Mouse (Mus musculus) spleen, embryonic (tissue): ENCODE data around the gene Rsph3b.
"Not testable (repeated sequence)": the region's sequence is repeated elsewhere in the genome, so short reads cannot be mapped to it uniquely, and the experiment has no call there.

Experiments
- CTCF ChIA-PET: fragments of 350-600 bp; sonication (Branson Sonifier 250); formaldehyde crosslinking; loops from one replicate; lab custom pipeline; 2022; lab: Charles Lee

The Rsph3b gene

DNA sequence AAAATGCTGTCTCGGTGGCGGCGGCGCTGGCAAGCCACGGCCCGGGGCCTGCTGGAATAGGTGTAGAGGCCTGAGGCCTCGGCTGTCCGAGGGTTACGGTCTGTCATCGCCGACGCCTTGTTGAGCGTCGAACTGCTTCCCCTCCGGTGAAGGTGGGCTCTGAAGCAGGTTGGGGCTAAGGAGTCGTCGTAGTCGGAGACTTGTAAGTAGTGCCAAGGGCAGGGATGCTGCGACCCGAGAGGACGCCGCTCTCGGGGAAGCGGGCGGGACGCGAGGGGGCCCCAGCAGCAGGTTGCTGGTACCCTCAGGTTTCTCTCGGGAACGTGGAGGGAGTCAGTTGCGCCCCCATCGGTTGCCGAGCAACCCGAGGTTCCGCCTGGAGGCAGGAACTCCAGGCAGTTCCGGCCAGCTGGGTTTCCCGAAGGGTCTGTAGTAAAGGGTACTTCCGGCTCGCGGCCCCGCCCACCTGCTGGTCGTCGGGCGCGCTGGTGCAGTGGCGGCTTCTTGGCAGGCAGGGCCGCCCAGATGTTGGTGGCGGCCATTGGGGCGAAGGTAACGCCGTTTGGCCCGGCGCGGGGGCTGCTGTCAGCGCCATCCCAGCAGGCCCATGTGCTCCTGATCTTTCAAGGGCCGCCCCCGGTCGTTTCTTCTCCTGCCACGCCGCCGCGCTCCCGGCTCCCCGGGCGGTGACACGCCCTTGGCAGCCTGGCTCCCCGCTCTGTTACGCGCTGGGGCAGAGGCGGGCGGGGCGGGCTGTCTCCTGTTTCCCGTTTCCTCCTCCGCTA lies at the start of gene Rsph3b:
Gene Rsph3b (minus strand): TSS at position 699 of the 785 bp plus-strand sequence.
- CTCF ChIA-PET: not testable (repeated sequence)

DNA sequence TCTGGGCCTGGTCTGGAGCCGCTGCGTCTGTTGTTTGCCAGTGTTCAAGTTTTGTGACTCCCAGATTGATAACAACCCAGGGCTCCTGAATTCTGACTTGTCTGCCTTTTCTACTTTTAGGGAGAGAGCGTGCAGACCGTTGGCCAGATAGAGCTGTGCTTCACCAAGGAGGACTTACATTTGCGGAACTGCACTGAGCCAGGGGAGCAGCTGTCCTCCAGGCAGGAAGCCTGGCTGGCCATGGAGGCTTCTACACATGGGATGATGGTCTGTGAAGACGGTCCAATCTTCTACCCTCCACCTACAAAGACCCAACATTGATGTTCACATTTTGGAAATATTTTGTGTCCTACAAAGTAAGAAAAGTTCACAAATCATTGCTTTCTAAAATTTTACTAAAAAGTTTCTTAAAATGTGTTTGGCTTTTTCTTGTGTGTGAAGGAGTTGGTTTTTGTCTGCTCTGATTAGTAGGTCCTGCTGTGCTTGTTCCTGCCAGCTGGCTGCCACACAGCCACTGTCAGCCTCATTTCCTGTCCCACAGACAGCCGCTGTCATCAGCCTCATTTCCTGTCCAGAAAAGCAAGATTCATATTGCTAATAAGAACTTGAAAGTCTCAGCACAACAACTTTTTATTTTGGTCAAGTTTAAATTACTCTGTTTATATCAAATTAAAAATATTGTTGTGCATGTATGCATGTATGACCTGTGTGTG lies 49.5 kb upstream of the Rsph3b start:
- CTCF ChIA-PET: not testable (repeated sequence)

DNA sequence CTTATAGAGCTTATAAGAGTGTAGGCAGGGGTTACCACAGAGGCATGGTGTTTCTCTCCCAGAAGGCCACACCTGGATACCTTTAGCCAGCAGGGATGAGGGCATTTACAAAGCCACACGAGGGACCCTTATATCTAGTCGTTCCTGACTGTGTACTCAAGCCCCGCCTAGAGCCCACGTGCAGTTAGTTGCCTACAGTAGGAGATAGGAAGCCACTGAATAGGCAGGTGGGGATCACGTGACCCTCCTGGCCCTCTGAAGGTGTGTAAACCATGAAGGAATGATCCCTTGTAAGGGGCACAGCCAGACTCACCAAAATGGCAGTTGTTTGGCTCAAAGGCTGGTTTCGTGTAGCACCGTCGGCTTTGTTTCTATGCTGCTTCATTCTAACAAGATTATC lies 48.3 kb upstream of the Rsph3b start:
- CTCF ChIA-PET: not testable (repeated sequence)

DNA sequence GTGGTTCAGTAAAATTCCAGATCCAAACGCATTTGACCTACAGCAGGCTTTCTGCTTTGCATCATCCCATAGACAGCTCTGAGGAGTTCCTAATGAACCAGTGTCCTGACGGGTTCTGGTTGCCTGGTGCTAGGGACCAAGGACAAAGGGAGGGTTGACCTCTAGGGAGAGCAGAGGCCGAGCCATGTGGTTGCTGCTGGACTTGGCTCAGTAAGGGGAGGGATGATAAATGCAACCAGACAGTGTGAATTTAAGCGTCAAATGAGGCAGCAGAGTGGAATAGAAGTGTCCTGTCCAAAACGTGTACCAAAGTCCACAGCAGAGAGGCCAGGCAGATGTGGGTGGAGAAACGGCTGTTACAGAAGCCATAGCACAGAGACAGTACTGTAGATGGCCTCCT lies 47.0 kb upstream of the Rsph3b start:
- CTCF ChIA-PET: not testable (repeated sequence)

DNA sequence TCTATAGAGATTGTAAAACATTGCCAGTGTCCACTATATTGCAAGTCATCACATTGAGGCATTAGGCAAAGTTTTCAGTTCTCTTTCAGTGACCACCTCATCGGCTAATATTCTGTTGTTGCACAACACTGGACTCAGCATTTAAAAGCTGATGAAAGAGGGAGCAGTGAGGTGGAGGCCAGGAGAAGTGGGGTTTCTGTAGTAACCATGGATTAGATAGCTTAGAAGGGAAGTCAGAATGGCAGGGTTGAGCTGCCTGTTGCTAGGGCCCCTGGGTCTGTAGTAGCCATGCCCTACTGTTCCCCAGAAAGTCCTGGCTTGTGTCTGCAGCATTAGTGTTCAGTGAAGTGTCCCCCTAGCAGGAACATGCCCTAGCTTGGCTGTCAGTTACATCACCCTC lies 37.6 kb upstream of the Rsph3b start:
- CTCF ChIA-PET: not testable (repeated sequence)

DNA sequence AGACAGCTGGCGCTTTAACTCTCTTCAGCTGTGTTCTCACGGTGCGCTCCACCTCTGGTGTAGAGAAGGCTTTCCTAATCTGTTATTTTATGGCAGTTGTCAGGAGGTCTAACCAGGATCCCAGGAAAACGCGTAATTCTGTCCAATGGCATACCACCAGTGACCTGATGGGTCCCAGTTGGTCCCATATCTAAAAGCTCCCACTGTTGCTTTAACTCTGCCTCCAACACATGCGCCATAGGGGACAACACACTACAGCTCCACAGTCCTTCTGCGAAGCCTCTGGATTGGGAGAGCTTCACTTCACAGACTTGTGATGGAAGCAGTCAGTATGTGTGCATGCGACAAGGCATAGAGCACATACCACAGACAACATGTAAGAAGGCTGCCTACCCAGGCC lies 31.7 kb upstream of the Rsph3b start:
- CTCF ChIA-PET: not testable (repeated sequence)

DNA sequence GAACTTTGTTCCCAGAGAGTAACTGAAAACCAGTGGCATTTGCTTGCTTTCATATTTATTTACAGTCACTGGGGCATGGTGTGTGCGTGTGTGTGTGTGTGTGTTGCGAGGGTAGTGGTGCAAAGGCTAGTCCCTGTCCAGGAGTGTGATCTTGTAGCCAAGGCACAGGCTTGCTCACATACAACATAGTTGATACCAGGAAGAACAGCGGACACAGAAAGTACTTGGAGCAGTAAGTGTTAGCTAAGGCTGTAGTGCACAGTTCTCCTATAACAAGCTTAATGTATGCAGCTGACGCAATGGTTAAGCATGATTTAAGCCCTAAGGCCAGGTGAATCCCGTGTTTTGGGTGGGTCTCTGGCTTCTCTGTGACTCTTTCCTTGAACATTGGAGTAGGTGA lies 30.9 kb upstream of the Rsph3b start:
- CTCF ChIA-PET: interaction anchor here (0.7 kb wide), 1 partner anchor 13 kb away, joined by 3 read pairs; no protein-coding TSS in a partner anchor

DNA sequence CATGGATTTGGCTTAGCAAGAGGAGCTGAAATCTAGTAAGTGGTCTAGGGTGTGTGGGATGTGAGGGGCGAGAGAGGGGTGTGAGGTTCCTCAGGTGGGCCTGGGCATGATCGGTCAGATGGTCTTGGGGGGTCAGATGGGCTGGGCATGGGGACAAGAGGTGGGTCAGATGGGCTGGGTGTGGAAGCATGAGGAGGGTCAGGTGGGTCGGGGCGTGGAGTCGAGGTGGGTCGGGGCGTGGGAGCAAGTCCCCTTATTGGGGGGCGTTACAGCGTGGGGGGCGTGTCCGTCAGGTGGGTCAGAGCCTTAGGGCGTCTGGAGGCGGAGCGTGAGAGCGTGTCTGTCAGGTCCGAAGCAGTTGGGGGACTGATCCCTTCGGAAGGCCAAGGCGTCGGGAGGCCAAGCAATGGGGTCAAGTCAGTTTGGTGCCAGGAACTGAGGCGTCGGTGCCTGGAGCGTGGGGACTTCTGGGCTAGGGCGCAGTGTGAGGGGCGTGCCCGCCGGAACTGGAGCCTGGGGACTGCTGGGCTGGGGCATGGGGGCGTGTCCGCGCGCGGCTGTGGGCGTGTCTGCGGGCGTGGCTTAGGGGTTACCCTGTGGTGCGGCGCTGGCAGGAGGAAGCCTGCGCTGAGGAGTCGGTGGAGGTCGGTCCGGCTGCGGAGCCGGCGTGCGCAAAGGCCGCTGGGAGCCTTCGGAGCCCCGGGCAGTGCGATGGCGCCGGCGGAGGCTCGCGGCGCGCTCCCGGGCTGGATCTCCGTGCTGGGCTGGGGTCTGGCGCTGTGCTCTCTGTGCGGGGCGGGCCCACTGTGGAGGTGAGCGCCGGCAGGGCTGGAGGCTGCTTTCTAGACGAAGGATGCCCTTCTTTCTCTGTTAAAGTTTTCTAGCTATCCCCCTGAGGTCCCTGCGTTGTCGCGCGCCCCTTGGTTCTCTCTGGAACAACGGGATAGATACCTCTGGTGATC lies 30.1 kb upstream of the Rsph3b start, which contains the start of gene Gm49721:
Gene Gm49721 (plus strand): TSS at position 618 of the 962 bp plus-strand sequence.
- CTCF ChIA-PET: not testable (repeated sequence)

DNA sequence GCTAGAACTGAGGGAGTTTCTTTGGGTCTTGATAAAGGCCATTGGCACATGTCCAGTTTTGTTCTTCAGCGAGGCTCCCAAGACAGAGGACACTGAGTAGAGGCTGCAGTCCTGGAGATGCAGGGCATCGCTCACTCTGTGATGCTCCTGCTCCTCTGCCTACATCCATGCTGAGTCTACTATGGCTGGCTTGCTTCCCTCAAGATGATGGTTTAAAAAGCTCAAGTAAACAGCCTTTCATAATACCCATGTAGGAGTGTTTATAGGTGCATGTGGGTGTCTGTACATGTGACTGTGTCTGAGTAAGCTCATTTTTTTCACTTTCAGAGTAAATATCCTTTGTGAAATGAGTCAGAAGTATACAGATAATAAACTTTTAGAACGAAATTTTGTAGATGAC lies 26.5 kb upstream of the Rsph3b start:
- CTCF ChIA-PET: not testable (repeated sequence)

DNA sequence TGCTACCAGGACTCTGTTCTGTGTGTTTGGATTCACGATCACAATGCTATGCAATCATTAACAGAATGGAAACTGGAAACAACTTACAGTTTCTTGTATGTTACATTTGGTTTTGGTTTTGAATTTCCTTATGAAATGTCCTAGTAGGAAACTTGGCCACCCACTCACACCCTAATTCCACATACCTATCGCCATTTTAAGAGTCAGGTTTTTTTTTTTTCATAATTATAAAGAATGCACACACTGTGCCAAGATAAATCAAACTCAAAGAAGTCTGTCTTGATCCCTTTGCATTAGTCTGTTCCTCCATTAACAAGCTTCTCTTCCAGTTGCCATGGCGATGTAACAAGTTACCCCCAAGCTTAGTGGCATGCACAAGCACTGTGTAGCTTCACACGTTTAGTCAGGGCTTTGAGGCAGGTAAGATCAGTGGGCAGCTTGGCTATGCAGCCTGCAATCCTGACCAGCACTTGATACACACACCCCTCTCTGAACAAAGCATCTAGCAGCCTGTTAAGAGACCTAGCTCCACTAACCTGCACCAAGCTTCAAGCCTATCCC lies 24.4 kb upstream of the Rsph3b start:
- CTCF ChIA-PET: not testable (repeated sequence)

DNA sequence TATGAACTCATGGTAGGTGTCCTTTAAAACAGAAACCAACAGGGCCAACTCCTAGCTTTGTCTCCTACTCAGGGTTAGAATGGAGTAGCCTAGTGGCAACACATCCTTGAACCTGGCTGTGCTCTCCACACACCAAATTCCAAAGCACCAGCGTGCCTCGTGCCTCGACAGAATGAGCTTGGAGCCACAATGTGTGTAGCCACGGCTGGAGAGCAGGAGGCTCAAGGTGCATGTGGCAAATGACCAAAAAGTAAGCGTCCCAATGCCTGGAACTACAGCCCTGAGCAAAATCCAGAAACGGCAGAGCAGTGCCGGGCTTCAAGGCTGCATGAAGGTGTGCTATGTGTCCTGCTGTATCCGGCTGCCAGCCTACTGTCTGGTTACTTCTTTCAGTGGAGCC lies 22.8 kb upstream of the Rsph3b start:
- CTCF ChIA-PET: not testable (repeated sequence)

DNA sequence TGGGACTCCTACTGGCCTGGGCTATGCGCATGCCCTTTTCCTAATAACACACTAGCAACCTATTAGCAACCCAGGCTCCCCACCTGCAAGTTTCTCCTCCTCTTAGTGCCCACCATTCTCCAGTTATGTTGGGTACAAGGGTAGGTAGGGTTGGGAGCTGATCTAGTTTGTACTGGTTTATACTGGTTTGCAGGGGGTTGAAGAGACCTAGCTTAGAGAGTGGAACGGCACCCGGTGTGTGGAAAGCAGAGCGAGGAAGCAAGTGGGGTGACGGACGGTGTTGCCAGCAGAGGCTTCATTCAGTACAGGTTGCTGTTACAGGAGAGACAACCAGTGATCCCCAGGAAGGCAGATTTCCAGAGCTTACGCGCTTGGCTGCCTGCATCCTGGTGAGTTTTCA lies 21.9 kb upstream of the Rsph3b start, which contains the start of gene Rnaset2b:
Gene Rnaset2b (plus strand): TSS at position 301 of the 400 bp plus-strand sequence.
- CTCF ChIA-PET: not testable (repeated sequence)

DNA sequence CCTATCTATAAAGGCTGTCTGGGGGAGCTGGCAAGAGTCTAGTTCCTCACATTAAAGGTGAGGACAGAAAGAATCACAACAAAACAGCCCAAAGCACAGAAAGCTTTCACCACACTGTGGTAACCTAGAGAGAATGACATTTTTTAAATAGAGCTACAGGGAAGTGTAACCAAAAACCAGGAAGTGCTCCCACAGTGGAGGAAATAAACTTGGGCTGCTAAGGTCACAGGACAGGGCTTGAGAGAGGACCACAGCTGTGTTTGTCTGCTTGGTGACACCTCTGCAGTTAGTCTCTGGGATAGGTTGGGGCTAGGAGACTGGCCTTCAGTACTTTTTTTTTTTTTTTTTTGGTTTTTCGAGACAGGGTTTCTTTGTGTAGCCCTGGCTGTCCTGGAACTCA lies 19.2 kb upstream of the Rsph3b start:
- CTCF ChIA-PET: not testable (repeated sequence)

DNA sequence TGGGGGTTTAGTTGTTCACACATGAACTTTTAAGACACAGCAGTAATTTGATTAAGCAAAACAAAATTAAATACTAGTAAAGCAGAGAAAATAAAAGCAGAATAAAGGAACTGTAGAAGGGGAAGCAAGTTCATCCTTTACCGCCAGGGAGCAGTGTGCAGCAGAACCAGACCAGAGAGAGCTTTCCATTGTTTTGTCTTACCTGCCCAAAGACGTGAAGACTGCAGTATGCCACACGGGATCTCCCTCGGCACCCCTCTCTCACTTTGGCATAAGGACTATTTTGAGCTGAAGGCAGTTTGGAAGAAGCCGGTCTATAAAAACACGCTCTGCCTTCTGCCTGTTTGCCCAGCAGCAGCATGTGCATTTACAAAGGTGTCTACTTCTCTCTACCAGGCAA lies 16.9 kb upstream of the Rsph3b start:
- CTCF ChIA-PET: not testable (repeated sequence)

DNA sequence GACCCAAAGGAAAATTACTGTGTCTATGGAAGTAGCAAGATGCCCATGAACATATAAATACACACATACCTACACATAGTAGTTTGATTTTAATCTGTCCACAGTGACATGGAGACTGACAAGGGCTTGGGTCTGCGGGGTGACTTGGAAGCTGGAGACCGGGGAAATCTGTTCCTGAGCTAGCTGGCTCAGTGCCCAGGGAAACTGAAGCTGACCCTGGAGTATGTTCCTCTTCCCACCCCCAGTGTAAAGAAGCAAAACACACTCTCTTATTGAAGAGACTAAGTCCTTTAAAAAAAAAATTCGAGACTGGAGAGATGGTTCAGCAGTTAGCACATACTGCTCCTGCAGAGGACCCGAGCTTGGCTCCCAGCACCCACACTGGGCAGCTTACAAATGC lies 14.5 kb upstream of the Rsph3b start:
- CTCF ChIA-PET: not testable (repeated sequence)

DNA sequence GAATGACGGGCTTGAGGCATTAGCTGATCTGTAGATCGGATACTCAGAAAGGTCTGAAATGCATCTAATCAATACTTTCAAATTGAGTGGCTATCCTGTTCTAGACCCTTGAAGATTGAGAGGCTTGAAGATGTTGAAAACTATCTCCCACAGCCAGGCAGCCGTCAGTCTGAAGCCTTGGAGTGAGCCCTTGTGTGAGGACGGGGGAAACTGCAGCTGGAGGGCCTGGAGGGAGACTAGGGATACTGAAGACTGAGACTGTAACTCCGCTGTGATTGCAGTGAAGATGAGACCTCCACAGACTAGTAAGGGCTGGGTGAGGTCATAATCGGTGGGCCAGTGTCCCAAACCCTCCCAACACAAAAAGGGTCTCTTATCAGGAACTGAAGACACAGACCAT lies 13.9 kb upstream of the Rsph3b start:
- CTCF ChIA-PET: not testable (repeated sequence)

DNA sequence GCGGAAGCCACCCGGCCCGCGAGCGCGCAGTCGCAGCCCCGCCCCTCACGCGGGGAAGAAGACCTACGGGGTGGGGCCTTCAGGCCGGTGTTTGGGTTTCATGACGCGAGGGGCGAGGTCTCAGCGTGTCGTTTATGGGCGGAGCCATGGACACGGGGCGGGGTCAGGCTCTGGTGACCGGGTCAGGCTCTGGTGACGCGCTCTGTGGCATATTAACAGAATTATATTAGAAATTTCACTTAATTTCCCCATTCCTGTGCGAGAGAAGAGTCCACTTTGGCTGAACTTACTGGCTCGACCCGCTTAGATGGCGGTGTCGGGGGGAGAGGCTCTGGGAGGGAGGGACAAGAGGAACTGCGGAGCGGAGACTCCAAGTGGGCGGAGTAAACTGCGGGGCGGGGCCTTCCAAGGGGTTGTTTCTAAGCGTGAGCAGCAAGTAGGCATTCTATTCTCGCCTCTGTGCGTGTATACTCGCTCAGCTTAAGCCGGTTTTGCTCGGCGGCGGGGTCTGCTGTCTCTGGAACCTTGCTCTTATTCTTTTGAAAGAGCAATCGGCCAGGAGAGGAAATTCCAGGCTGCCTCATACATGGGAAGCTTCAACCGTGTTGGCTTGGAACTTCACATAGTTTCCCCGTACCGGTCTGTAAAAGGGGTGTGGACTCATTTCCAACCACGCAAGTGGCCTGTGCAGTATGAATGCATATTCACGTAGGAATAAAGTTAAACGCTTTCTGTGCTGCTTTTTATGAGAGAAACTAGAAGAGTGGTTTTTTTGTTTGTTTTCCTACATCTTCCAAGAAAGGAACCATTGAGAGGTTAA lies 12.9 kb upstream of the Rsph3b start:
- CTCF ChIA-PET: not testable (repeated sequence)

DNA sequence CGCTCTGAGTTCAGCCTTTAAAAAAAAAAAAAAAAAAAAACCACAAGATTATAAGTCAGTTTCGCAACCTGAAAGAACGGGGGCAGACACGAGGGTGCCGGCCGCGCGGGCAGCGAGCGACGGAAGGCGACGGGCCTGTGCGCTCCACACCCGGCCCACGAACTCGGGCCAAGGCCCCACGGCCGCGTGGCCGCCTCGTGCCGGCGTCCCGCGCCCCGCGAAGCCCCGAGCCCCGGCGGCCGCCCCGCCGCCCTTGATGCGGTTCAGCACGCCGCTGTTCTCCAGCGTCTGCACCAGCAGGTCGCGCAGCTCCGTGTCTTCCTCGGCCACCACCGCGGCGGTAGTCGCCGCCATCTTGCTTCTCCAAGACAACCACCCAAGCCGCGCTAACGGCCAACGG lies 12.3 kb upstream of the Rsph3b start, which contains the start of gene Tagap1:
Gene Tagap1 (minus strand): TSS at position 381 of the 400 bp plus-strand sequence.
- CTCF ChIA-PET: not testable (repeated sequence)

DNA sequence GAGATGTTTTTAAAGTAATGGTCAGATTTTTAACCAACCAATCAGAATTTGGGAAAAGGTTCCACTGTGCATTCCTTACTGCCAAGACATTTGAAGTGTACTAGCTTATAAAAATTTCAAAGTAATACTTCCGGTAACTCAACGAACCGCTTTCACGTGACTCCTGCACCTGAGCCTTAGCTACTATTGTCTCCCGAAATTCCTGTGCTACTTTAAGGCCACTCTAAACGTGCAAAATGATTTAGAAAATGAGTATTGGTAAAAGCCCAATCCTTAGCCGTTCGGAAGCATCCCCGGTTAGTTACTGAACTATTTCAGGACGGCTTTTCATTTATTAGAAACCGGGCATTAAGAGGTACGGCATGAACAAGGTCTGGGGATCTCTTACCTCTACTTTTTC lies 11.9 kb upstream of the Rsph3b start:
- CTCF ChIA-PET: not testable (repeated sequence)

DNA sequence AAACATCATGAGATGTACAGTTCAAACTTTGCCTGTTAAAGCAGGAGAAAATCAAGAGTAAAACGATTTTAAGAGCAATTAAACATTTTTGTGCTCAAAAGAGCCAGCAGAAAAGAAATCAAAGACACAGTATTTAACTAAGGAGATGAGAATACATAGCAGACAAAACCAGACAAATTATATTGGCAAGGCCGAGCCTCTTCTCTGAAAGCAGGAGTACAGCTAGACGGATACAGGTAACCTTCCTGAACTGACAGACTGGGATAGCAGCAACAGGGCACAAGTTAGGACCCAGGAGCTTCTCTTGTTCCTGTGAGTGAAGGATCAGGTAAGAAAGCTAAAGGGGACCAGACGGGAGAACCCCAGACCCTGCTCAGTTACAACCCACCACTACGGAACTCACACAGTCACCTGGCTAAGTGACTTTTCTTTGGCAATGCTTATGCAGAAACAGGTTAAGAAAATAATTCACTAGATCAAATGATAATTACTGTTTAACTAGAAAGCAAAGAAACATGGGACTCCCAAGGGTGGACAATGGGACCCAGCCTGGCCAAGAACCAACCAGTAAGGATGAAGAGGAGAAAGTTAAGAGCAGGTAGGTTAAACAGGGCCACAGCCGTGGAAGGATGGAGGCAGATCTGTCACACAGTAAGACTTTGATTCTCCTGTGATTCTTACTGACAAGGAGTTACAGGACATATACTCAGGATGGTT lies 11.2 kb upstream of the Rsph3b start:
- CTCF ChIA-PET: not testable (repeated sequence)
